Mouse (Mus musculus): ENCODE results near the gene Col25a1.

Gene Col25a1

GRCm38 (mm10) chr3:130166875-130167274 lies 35.6 kb downstream of the Col25a1 start:
- no peak for DNase-seq

DNA sequence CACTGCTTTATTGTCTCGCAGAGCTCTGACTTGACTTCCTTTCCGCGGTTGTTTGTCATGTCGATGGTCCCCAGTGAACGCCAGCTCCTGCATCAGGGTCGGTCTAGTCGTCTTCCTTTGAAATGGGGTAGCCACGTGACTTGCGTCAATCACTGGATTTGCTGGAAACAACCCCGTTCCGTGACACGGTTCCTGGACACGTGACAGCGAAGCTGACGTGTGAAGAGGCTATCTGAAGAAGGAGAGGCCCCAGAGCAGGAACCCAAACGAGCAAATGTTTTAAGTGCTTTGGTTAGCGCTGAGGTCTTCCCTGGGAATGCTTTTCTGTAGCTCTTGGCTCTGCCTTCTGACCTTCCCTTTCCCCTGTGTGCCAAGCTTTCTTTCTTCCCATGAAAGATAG lies 41.5 kb downstream of the Col25a1 start:
- DNase-seq: no peak

- peak; percentile 85 for DNase-seq
These were observed 49.1 kb downstream of the Col25a1 start for GRCm38 (mm10) chr3:130180181-130180940.

- no peak for DNase-seq
These were observed 49.8 kb downstream of the Col25a1 start for GRCm38 (mm10) chr3:130180964-130181590.

- DNase-seq: no peak
These were observed 50.3 kb downstream of the Col25a1 start for GRCm38 (mm10) chr3:130181591-130181980.

- DNase-seq: no peak
These were observed 51.1 kb downstream of the Col25a1 start for GRCm38 (mm10) chr3:130182450-130182849.

- DNase-seq: no peak
These were observed 53.8 kb downstream of the Col25a1 start for GRCm38 (mm10) chr3:130185111-130185510.

GRCm38 (mm10) chr3:130187588-130187987 lies 56.3 kb downstream of the Col25a1 start:
- DNase-seq: no peak

DNA sequence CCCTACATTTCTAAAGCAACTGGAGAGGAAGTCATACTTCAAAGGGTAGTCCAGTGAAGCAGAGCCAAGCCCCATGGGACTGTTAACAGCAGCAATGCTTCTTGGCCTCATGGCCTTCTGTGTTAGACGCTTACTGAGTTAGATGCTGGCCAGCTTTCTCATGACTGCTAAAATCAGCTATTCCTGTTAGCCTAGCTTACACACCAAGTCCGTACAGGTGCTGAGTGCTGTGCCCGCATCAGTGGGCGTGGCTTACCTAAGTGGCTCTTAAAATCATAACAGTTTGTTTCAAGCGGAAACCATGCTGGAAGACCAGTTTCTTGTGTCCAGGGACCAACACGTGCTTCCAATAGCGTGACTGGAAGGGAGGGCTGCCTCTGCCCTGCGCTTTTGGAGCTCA lies 62.1 kb downstream of the Col25a1 start:
- DNase-seq: no peak

DNA sequence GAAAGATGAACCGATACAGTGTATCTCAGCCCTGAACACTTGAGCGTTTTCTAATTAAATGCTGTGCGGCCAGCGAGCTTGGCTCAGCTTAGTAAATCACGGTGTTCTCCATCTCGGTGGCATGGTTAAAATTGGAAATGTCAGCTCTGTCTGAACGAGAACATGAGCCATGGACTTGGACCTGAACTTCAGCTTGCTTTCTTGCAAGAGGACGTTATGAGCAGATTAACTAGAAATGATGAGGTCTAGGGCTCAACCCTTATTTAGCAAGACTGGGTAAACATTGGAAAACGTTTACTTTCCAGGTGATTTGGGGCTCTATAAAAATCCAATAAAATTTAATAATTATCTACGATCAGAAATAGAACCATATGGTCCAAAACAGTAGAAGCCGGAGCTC lies 83.3 kb downstream of the Col25a1 start:
- DNase-seq: no peak

DNA sequence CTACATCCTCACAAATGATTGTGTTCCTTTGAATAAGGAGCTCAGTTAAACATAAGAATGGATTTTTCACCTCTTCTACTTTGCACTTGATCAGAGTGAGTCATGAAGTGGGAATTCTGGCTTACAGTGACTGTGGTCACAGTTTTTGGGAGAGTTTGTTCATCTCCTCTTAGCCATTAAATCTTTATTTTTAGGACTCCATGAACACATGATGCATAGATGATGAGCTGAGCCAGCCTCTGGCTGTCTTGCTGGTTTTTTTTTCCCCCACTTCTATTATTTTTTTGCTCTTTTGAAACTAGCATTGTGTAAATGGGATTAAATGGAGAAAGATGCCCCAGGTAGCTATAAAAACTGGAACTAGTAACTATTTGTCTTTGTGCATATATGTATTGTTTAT lies 84.8 kb downstream of the Col25a1 start:
- no peak for DNase-seq

DNA sequence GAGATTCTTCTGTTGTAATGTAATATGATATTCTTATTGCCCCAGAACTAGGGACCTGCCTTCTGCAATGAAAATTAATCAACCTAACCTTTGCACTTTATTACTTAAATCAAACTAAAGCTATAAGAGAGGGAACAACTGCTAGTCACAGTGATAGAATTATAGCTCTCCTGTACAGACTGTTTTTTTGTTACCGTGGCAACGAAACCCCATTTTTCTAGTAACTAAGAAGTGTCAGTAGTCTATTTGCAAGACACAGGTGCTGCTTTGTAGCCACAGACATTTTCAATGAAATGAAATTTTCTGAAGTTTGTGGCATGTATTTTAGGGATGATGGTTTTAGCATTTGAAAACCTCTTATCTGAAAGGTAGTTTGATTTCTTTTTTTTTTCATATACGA lies 85.3 kb downstream of the Col25a1 start:
- DNase-seq: no peak

- no peak for DNase-seq
These were observed 86.4 kb downstream of the Col25a1 start for GRCm38 (mm10) chr3:130217705-130218104.

- DNase-seq: no peak
These were observed 87.0 kb downstream of the Col25a1 start for GRCm38 (mm10) chr3:130218232-130218728.

DNA sequence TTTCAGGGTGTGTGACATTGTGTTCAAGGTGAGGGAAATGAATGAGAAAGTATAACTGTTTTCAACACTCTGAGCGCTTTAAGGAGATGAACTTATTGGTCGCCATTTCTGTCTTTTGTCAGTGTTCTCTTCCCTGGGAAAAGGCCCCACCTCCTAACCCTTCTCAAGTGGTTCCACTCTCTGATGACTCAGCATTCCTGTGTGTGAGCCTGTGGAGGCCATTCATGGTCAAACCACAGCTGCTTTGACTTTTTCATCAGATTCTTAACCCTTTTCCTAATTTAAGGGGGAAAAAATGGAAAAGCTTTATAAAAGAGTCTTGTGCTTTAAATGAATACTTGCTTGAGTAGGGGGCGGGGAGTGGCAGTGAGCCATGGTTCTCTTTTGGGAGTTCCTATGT lies 89.5 kb downstream of the Col25a1 start:
- DNase-seq: no peak

DNA sequence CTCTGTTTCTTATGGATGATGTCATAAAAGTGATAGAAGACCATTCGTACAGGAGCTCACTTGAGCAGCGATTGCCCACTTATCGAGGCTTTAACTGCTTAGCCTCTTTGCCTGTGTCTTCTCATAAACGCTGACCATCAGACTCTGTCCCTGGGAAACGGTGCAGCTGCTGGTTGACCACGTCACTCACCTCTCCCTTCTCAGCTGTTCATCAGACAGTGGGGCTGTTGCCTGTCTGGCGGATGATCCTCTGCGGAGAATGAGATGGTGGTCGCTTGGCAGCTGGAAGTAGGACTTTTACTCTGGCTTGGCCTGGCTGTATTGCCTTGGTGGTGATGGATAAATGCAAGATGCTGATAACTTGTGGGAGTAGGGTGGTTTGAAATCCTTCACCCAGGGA lies 96.9 kb downstream of the Col25a1 start:
- no peak for DNase-seq

- DNase-seq: no peak
These were observed 101.6 kb downstream of the Col25a1 start for GRCm38 (mm10) chr3:130232944-130233343.

- no peak for DNase-seq
These were observed 103.9 kb downstream of the Col25a1 start for GRCm38 (mm10) chr3:130235233-130235632.

DNA sequence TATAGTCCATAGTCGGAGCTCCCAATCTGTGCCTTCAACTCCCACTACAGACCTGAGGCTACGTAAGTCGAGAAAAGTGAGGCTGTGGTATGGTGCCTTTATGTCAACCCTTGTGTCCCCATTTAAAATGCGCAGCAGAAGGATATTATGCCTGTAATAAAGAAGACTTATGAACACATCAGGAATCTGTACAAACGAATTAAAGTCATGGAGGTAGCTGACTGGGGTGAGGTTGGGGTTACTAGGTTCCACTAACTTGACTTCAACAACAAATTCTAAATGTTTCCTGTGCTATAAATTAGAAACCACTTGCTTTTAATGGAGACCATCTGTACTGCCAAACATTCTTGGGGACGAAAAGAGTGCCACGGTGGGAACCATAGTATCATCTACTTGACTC lies 104.8 kb downstream of the Col25a1 start:
- DNase-seq: no peak

DNA sequence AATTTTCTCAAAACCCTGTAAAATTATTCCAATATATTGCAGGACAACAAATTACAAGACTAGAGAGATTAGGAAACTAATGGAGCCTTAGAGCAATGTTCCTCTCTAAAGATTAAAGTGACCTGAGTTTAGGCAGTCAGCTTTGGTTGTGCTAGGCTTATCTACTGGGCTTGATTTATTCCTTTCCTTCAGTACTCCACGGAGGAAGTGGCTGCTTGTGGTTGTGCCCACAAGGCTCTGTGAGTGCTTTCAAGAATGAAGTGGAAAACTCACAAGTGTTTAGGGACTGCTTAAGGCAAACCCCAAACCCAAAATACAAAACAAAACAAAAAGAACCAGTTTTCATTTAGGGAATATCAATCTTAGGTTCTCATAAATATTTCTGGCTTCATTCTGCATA lies 106.6 kb downstream of the Col25a1 start:
- no peak for DNase-seq

DNA sequence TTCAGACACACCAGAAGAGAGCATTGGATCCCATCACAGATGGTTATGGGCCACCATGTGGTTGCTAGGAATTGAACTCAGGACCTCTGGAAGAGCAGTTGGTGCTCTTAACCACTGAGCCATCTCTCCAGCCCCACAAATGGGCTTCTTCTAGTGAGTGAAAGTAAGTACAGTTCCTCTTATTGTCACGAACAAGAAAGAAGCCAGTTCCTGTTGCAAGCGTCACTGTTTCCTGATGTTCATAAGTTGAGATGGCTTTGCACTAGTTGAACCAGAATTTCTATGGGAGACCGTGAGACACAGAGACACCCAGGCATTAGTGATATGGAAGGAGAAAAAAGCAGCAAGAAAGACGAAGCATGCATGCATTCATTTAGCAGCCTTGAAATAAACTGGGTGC lies 110.6 kb downstream of the Col25a1 start:
- no peak for DNase-seq

GRCm38 (mm10) chr3:130242647-130243296 lies 111.5 kb downstream of the Col25a1 start:
- DNase-seq: no peak

GRCm38 (mm10) chr3:130252355-130252754 lies 121.1 kb downstream of the Col25a1 start:
- no peak for DNase-seq

- DNase-seq: no peak
These were observed 124.8 kb downstream of the Col25a1 start for GRCm38 (mm10) chr3:130256059-130256458.
